Mouse (Mus musculus) myocyte (in vitro differentiated cells): ENCODE results near the gene Hhat.

Experiments used
- MYOD1 ChIP-seq, 3 experiments: IDR thresholded peaks; one replicate each; pipeline ENCODE4 v1.6.1; 2011; ENCODE audit warnings: control low read depth in 2 of 3, low read depth in 2 of 3, mild to moderate bottlenecking in 2 of 3, moderate library complexity in 1 of 3; ENCODE audit not compliant: insufficient read length in 2 of 3, control insufficient read depth in 1 of 3
- MYOG ChIP-seq, 3 experiments: IDR thresholded peaks; one replicate each; pipeline ENCODE4 v1.6.1; 2011; ENCODE audit warnings: control low read depth in 2 of 3, low read depth in 2 of 3, mild to moderate bottlenecking in 2 of 3; ENCODE audit not compliant: insufficient read length in 2 of 3, control insufficient read depth in 1 of 3, insufficient read depth in 1 of 3
- POLR2A ChIP-seq: IDR thresholded peaks from one replicate; pipeline ENCODE4 v1.6.1; 2011; ENCODE audit warnings: low read depth, mild to moderate bottlenecking, control low read depth, moderate library complexity; ENCODE audit not compliant: insufficient read length
- TCF3 ChIP-seq: IDR thresholded peaks from one replicate; pipeline ENCODE4 v1.6.1; 2011; ENCODE audit warnings: low read depth, control low read depth; ENCODE audit not compliant: insufficient read length

DNA sequence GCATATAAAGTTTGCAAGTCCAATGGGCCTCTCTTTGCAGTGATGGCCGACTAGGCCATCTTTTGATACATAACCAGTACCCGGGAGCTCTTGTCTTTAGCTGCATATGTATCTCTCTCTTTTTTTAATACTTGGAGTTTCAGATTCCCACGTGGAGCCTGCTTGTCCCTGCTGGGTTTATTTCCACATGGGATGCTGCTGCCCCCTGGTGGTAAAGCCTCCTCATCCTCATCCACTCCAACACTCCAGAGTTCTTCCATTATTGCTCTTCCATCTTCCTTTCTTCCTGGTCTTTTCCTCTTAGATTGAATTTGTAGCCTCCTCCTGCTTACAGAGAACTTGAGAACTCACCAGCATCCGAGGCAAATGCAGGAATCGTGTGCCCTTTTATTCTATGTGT is 48.9 kb downstream of the Hhat start:
- no peak for TF ChIP-seq TCF3
- no peak for TF ChIP-seq MYOG (IDR thresholded peaks at IDR 0.05; ENCODE audit: control insufficient read depth in 1 of 3, insufficient read depth in 1 of 3, insufficient read length in 2 of 3, low read depth in 2 of 3)
- no peak for TF ChIP-seq POLR2A
- no peak for TF ChIP-seq MYOD1 (IDR thresholded peaks at IDR 0.05; ENCODE audit: control insufficient read depth in 1 of 3, insufficient read length in 2 of 3, low read depth in 2 of 3)
